Mouse (Mus musculus) NIH3T3 (cell line): ENCODE data around the gene Mri1.
A peak's percentile ranks its signal among the peaks of the same experiment; 100 is the strongest.

Source experiments
- DNase-seq: peaks from one replicate; pipeline ENCODE4 v3.0.0-alpha.2; 2012; ENCODE audit warnings: low read depth

The Mri1 gene

GRCm38 (mm10) chr8:84256822-84257610 is at the start of gene Mri1:
Gene Mri1 (minus strand): TSS chr8:84257326.
- DNase-seq, result peak; percentile 96

GRCm38 (mm10) chr8:84303951-84304350 is 46.8 kb upstream of the Mri1 start:
- no peak for DNase-seq

GRCm38 (mm10) chr8:84297029-84297785 is 40.1 kb upstream of the Mri1 start:
- DNase-seq, result no peak

GRCm38 (mm10) chr8:84291688-84292087 is 34.6 kb upstream of the Mri1 start:
- DNase-seq, result peak; percentile 92

GRCm38 (mm10) chr8:84291086-84291485 is 34.0 kb upstream of the Mri1 start:
- DNase-seq, result peak; percentile 36

GRCm38 (mm10) chr8:84288892-84289291 is 31.8 kb upstream of the Mri1 start:
- peak; percentile 69 for DNase-seq

- DNase-seq, result peak; percentile 79
These were observed 28.5 kb upstream of the Mri1 start for GRCm38 (mm10) chr8:84285665-84286064.

- DNase-seq, result peak; percentile 82
These were observed 27.5 kb upstream of the Mri1 start for GRCm38 (mm10) chr8:84284608-84285063.

GRCm38 (mm10) chr8:84280777-84281176 is 23.7 kb upstream of the Mri1 start:
- DNase-seq, result no peak

GRCm38 (mm10) chr8:84276447-84276846 is 19.3 kb upstream of the Mri1 start:
- DNase-seq, result no peak

GRCm38 (mm10) chr8:84273968-84274367 is 16.8 kb upstream of the Mri1 start:
- no peak for DNase-seq

GRCm38 (mm10) chr8:84272302-84272701 is 15.2 kb upstream of the Mri1 start:
- DNase-seq, result no peak

- DNase-seq, result peak; percentile 100
These were observed 13.0 kb upstream of the Mri1 start, which contains the start of gene Ccdc130 for GRCm38 (mm10) chr8:84269950-84270773. Gene Ccdc130 (minus strand): TSS chr8:84270380.

- no peak for DNase-seq
These were observed 4.0 kb upstream of the Mri1 start for GRCm38 (mm10) chr8:84261098-84261497.

- DNase-seq, result peak; percentile 58
These were observed 686 bp downstream of the Mri1 start for GRCm38 (mm10) chr8:84256458-84256821.

GRCm38 (mm10) chr8:84255858-84256257 is 1.3 kb downstream of the Mri1 start:
- DNase-seq, result peak; percentile 22

- peak; percentile 94 for DNase-seq
These were observed 7.6 kb downstream of the Mri1 start, which contains the start of gene D8Ertd738e for GRCm38 (mm10) chr8:84249257-84250170. Gene D8Ertd738e (minus strand): TSS chr8:84249719.

- DNase-seq, result peak; percentile 33
These were observed 15.3 kb downstream of the Mri1 start for GRCm38 (mm10) chr8:84241821-84242220.

- DNase-seq, result peak; percentile 20
These were observed 16.0 kb downstream of the Mri1 start for GRCm38 (mm10) chr8:84241167-84241566.

GRCm38 (mm10) chr8:84237542-84238229 is 19.4 kb downstream of the Mri1 start:
- peak; percentile 33 for DNase-seq
